Mouse (Mus musculus): Measurements from ENCODE around the gene 1810049J17Rik.

1810049J17Rik gene

DNA sequence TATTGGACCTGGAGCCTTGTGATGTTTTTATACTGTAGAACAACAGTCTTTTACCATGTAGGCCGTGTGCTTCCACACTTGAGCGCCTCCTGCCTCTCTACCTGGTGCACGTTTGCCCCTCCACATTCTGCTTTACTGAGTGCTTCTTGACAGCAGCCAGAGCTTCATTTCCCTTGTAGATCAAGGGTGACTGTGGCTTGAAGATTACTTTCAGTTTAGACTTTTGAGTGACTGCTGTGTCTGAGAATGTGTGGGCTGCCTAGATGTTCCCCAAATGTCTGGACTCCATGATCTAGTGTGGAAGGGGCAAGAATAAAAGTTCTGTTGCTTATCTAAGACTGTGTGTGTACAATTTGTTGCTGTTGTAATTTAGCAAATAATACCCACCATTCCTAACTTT lies 27.3 kb upstream of the 1810049J17Rik start:
- in situ Hi-C loops (cut with MboI, MseI): no loop called here

DNA sequence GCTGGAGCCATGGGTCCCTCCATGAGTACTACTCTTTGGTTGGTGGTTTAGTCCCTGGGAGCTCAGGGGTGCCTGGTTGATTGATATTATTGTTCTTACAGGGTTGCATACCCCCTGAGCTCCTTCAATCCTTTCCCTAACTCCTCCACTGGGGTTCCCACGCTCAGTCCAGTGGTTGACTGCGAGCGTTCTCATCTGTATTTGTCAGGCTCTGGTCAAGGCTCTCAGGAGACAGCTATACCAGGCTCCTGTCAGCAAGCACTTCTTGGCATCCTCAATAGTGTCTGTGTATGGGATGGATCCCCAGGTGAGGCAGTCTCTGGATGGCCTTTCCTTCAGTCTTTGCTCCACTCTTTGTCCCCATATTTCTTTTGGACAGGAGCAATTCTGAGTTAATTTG lies 25.2 kb upstream of the 1810049J17Rik start:
- in situ Hi-C loops (cut with MboI, MseI): no loop called here

GRCm38 (mm10) chr15:12341401-12341758 lies 19.7 kb upstream of the 1810049J17Rik start:
- in situ Hi-C loops (cut with MboI, MseI): no loop called here

GRCm38 (mm10) chr15:12340536-12341400 lies 19.1 kb upstream of the 1810049J17Rik start:
- in situ Hi-C loops (cut with MboI, MseI): no loop called here

DNA sequence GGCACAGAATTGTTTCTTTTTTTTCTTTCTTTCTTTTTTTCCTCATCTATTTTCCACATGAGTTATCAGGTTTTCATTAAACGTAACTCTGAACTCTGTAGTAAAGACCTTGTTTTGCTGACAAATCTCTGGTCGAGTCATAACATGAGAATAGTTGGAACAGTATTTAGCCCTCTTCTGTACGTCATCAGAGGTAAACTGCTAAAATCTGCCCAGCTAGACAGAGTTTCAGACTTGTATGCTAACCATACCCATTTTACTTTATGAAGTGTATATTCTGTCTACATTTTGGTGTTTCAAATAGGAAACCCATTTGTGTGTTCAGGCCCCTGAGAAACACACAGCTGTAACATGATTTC lies 16.1 kb upstream of the 1810049J17Rik start:
- in situ Hi-C loops (cut with MboI, MseI): no loop called here

DNA sequence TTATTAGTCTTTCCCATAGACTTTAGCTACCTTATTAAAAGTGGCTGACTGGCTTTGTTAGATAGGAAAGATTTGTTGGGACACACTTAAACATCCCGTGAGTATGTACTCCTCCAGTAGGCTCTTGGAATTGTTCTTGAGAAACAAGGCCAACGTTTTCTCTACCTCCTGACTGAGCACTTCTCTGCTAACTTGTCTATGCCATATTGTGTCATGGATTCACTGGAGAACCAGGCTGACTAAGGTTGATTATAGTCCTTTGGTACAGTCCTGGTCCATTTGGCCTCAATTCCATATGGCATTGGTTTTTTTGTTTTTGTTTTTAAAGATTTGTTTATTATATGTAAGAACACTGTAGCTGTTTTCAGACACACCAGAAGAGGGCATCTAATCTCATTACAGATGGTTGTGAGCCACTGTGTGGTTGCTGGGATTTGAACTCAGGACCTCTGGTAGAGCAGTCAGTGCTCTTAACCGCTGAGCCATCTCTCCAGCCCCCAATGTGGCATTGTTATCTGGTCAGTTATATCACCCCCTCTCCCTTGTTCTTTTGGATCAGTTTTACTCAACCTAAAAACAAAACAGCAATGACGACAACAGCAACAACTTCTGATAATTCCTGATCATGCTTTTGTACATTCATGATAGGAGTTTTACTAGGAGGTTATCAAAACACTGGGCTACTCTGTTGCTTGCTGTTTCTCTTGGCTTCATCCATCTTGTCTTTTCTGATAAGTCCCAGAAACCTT lies 15.5 kb upstream of the 1810049J17Rik start:
- in situ Hi-C loops (cut with MboI, MseI): no loop called here

DNA sequence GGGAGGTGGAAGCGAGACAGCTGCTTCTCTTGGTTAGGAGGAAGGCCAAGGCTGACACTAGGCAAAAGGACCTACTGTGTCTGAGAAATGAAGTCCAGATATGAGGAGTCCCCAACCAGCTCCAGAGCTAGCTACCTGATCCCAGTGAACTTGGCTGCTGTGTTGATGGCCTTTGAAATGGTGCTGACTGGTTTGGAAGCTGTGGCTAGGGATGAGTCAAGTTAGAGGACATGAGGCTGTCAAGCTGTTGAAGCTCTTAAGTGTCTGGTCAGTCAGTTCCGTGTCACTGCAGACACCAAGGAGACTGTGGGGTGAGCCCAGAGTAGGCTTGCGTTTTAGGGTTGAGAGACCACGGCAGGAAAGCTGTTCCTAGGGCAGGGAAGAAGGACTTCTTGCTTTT lies 12.7 kb upstream of the 1810049J17Rik start:
- in situ Hi-C loops (cut with MboI, MseI): no loop called here

DNA sequence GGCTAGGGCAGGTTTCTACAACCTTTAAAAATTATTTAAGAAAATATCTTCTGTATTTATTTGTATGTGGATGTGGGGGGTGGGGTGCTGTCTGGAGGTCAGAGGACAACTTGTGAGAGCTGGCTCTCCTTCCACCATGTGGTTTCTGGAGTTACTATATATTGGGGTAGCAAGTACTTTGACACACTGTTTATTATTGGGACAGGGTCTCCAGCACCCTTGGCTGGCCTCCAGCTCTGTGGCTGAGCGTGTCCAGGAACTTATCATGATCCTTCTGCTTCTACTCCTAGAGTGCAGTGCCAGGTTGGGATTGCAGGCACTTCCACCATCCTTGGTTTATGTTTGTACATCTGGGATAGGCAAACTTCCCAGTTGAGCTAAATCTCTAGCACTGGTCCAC lies 9.6 kb upstream of the 1810049J17Rik start:
- in situ Hi-C loops (cut with MboI, MseI): no loop called here

- in situ Hi-C loops (cut with MboI, MseI): no loop called here
These were observed 9.2 kb upstream of the 1810049J17Rik start for GRCm38 (mm10) chr15:12330892-12331291.

DNA sequence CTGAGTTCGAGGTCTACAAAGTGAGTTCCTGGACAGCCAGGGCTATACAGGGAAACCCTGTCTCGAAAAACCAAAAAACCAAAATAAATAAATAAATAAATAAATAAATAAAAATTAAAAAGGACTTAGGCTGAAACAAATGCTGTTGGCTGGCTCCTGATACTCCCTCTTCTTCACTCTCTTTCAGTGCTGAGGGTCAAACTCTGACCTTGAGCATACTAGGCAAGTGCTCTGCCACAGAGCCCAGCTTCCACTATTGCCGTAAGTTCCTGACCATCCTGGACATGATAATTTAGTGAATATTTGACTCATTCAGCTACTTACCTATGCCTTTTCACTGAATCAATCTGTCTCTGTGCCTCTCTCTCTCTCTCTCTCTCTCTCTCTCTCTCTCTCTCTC lies 8.7 kb upstream of the 1810049J17Rik start:
- in situ Hi-C loops (cut with MboI, MseI): no loop called here

- in situ Hi-C loops (cut with MboI, MseI): loop anchor here in 1 of 2 experiments (25.0 kb wide), 1 partner anchor 337 kb away; the partner anchor contains the start of gene Sub1
These were observed 2.6 kb upstream of the 1810049J17Rik start for GRCm38 (mm10) chr15:12324326-12324725.

DNA sequence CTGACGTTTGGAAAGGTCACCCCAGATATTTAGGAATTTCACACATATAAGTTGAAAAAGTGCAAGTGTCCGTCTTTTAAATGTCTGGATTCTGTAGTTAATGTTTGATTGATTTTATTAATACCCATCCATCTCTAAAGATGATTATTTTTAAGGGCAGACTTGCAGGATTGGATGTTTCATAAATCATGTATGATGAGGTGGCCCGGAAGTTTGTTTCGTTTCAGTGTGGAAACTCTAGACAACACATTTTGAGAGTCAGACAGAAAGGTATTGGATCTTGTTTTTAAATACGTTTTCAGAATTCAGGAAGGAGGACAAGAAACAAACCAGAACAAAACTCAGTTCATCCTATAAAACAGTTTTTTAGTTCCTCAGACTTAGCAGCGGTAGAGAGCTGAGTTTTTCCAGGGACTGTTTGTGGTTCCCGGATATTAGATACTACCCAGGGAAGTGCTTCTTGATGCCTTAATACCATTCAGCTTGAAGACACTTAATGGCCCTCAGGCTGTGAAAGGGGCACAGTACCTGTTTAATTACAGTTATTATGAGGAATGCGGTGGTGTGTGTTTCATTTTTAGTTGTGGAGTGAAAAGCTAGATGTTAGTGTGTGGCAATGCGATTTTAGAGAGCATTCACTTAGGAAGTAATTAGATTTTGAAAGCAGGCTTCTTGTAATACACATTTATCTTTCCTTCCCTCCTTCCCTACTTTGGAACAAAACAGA lies 1.1 kb upstream of the 1810049J17Rik start:
- in situ Hi-C loops (cut with MboI, MseI): loop anchor here in 1 of 2 experiments (25.0 kb wide), 1 partner anchor 336 kb away; the partner anchor contains the start of gene Sub1

DNA sequence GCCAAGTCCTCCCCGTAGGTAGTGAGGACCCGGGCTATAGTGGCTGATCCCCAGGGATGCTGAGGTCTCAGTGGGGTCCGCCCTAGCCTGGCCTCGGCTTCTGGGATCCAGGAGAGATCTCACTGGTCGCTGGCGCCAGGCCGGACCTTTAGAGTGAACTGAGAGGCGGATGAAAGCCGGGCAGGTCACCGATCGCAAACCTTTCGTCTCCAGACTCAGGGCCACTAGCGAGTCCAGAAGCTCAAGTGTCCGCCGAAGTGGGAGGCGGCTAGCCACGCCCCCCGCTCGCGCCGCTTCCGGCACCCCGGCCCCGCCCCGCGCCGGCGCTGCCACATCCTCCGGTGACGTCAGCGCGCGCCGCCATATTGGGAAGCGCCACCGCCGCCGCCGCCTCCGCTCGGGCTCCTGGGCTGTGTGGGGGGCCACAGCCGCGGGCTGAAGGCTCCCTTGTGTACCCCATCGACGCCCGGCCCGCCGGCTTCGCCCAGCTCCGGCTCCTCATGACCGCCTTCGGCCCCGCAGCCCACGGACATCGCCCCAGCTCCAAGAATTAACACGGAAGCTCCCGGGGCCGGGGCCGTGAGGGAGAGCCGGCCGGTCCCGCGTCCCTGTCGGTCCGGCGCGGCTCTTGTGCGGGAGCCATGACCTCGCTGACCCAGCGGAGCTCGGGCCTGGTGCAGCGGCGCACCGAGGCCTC lies 460 bp downstream of the 1810049J17Rik start, which contains the start of gene Golph3:
Gene Golph3, plus strand, starts transcription at position 360 of the 697 bp plus-strand sequence.
- in situ Hi-C loops (cut with MboI, MseI): loop anchor here in 1 of 2 experiments (25.0 kb wide), 1 partner anchor 334 kb away; the partner anchor contains the start of gene Sub1

DNA sequence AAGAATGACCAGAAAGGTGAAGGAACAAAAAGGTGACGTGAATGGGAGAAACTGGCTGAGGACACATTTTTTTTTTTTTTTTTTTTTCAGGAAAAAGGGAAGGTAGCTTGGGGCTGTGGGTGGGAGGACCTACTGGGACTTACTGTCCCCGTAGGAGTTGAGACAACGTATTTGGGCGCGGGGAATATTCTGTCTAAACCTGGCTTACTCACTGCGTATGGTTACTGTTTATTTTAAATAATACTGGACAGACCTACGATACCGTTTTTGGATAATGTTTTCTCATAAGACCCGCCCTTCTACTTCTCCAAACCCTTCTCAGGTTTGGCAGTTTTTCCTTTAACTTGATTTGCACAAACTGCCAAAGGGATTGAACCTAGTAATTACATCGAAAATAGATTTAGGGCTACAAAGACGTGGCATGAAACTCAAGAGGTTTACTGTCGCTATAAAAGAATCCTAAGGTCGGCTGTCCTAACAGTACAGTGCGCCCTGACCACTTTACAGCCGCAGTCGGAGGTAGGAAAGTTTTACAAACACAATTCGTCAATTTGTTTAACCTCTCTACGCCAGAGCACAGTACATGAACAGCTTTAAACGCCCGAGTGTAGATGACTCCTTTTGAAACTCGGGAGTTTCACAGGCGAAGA lies 1.1 kb downstream of the 1810049J17Rik start:
- in situ Hi-C loops (cut with MboI, MseI): loop anchor here in 1 of 2 experiments (25.0 kb wide), 1 partner anchor 333 kb away; the partner anchor contains the start of gene Sub1

- in situ Hi-C loops (cut with MboI, MseI): loop anchor here in 1 of 2 experiments (25.0 kb wide), 1 partner anchor 333 kb away; the partner anchor contains the start of gene Sub1
These were observed 1.8 kb downstream of the 1810049J17Rik start for GRCm38 (mm10) chr15:12319889-12320288.

DNA sequence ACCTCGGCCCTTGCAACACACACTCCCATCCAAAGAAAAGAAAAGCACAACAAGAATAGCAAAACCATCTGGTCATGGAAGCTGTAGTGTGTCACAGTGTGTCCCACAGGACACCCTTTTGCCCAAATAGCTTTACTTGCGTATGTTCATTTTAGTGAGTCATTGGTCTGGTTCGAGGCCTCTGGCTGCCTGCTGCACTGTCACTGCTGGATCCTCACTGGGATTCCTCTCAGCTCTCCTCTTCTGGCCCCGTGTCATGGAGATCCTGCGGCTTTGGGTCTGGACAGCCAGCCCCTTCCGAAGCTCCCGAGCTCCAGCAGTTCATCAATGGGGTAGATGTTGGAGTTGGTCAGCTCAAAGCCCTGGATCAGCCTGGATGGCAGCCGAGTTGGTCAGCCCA lies 3.2 kb downstream of the 1810049J17Rik start:
- in situ Hi-C loops (cut with MboI, MseI): loop anchor here in 1 of 2 experiments (25.0 kb wide), 1 partner anchor 331 kb away; the partner anchor contains the start of gene Sub1

GRCm38 (mm10) chr15:12317290-12317689 lies 4.4 kb downstream of the 1810049J17Rik start:
- in situ Hi-C loops (cut with MboI, MseI): loop anchor here in 1 of 2 experiments (25.0 kb wide), 1 partner anchor 330 kb away; the partner anchor contains the start of gene Sub1

DNA sequence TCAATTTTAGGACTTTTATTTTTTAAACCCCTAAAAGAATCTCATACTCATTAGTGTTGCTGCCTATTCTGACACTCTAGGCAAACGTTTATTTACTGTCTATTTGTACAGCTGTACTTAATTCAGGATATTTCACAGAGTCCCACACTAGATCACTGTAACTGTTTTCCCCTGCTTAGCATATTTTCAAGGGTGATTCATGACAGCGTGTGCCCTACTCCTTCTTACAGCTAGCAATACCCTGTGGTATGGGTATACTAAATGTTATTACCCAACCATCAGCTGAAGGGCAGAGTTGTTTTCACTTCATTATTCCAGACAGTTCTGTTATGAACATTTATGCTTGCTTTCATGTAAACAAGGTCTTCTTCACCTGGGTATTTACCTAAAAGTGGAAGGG lies 5.7 kb downstream of the 1810049J17Rik start:
- in situ Hi-C loops (cut with MboI, MseI): loop anchor here in 1 of 2 experiments (25.0 kb wide), 1 partner anchor 329 kb away; the partner anchor contains the start of gene Sub1

DNA sequence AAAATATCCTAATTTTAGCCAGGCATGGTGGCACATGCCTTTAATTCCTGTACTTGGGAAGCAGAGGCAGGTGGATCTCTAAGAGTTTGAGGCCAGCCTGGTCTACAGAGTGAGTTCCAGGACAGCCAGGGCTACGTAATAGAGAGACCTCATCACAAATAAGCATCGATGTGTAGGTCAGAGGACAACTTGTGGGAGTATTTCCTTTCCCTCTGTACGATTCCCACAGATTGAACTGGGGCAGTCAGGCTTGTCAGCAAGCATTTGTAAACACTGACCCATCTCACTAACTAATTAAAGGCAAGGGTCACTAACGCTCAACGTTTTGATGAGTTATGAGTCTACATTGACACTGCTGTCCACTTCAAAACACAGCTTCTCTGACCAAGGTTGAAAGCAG lies 7.1 kb downstream of the 1810049J17Rik start:
- in situ Hi-C loops (cut with MboI, MseI): loop anchor here in 1 of 2 experiments (25.0 kb wide), 1 partner anchor 327 kb away; the partner anchor contains the start of gene Sub1

DNA sequence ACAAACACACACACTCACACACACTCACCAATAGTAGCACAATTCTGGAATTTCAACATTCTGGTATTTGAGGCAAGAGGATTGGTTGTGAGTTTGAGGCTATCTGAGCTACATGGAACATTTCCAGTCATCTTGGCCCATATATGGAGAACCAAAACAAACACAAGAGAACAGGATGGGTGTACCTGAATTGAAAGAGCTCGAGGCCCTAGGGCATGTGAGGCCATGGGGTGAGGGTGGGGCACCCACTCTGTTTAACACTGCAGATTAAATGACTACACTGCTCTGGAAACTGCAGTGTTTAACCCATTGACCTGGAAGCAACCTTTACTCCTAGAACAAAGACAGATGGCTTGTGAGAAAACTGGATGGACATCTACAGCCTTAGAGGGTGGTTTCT lies 8.4 kb downstream of the 1810049J17Rik start:
- in situ Hi-C loops (cut with MboI, MseI): loop anchor here in 1 of 2 experiments (25.0 kb wide), 1 partner anchor 326 kb away; the partner anchor contains the start of gene Sub1
